Mouse (Mus musculus) limb, embryonic 13.5 days (tissue): ENCODE results near the gene Aff4. TPM values are rescaled to one million over a fixed set of nuclear protein-coding genes. Genes with fewer than 3 reads are reported as not detected.
"Not testable (repeated sequence)": the region's sequence is repeated elsewhere in the genome, so short reads cannot be mapped to it uniquely, and the experiment has no call there.

Source experiments
- ATAC-seq: fragments of 200-750 bp; cut with Nextera tagmentation; 2 replicates; pipeline ENCODE4 v1.8.0; 2017; ENCODE audit warnings: low read depth, moderate number of reproducible peaks, moderate TSS enrichment; ENCODE audit not compliant: low FRiP score
- H3K27ac ChIP-seq: fragments of 300-500 bp; sonication (generic); 2 replicates; pipeline ENCODE4 v1.5.1; 2015; ENCODE audit warnings: inconsistent platforms, mild to moderate bottlenecking, moderate library complexity
- H3K27me3 ChIP-seq: fragments of 300-500 bp; sonication (generic); 2 replicates; pipeline ENCODE4 v1.6.1; 2015; ENCODE audit warnings: mild to moderate bottlenecking, inconsistent platforms
- H3K36me3 ChIP-seq: fragments of 300-500 bp; sonication (generic); 2 replicates; pipeline ENCODE4 v1.6.1; 2015; ENCODE audit warnings: inconsistent platforms, mild to moderate bottlenecking, moderate library complexity
- H3K4me1 ChIP-seq: fragments of 300-500 bp; sonication (generic); 2 replicates; pipeline ENCODE4 v1.6.1; 2015; ENCODE audit warnings: inconsistent platforms
- H3K4me2 ChIP-seq: fragments of 300-500 bp; sonication (generic); replicated peaks from 2 replicates; pipeline ENCODE4 v1.6.1; 2015; ENCODE audit warnings: inconsistent platforms, mild to moderate bottlenecking, moderate library complexity
- H3K4me3 ChIP-seq: fragments of 300-500 bp; sonication (generic); 2 replicates; pipeline ENCODE4 v1.5.1; 2015; ENCODE audit warnings: moderate library complexity, mild to moderate bottlenecking, inconsistent platforms
- H3K9ac ChIP-seq: fragments of 300-500 bp; sonication (generic); 2 replicates; pipeline ENCODE4 v1.6.1; 2015; ENCODE audit warnings: mild to moderate bottlenecking, inconsistent platforms
- H3K9me3 ChIP-seq: fragments of 300-500 bp; sonication (generic); 2 replicates; pipeline ENCODE4 v1.6.1; 2016; ENCODE audit warnings: inconsistent platforms
- WGBS: fragments of 180-500 bp; shearing (Covaris S2); methylation state at CpG from one replicate; pipeline ENCODE4 v1.1.7; 2015; 5-methylcytosine and 5-hydroxymethylcytosine counted together
- polyA plus RNA-seq: library from polyadenylated mRNA; unstranded; fragments of >200 nt; fragmentation: Nextera tagmentation; extraction: Ambion mirVana; gene quantifications from 2 replicates; pipeline ENCODE4 v1.2.1, GENCODE M21; 2015

The Aff4 gene
- polyA plus RNA-seq: 48.3 and 54.6 TPM in 2 replicates

GRCm38 (mm10) chr11:53350291-53351223 lies at the start of gene Aff4:
TSS of gene Aff4 (plus strand) at chr11:53350833.
- WGBS: under 1% methylated on average over 102 of the region's 127 CpGs
- H3K4me1 ChIP-seq: peaks cover 12% of the 10 kb centered on the region

GRCm38 (mm10) chr11:53301167-53301515 lies 49.5 kb upstream of the Aff4 start:
- Histone ChIP-seq H3K4me2 (peak overlapping the region; percentile 77), H3K9me3 (no peaks in the 10 kb centered on the region), H3K9ac (peak overlapping the region; percentile 72), H3K36me3 (peaks cover 17% of the 10 kb centered on the region), H3K27me3 (no peaks in the 10 kb centered on the region), H3K4me3 (peak overlapping the region; percentile 100), H3K4me1 (peaks cover 30% of the 10 kb centered on the region), H3K27ac (peak overlapping the region; percentile 98)
- WGBS: 50% methylated on average over 9 of the region's 9 CpGs
- ATAC-seq: no peak

More at GRCm38 (mm10) chr11:53350291-53351223, at the start of gene Aff4:
- peak; percentile 95 for ATAC-seq
- Histone ChIP-seq H3K36me3 (peaks cover 6% of the 10 kb centered on the region; the same call in 1 of the 2 replicates), H3K4me2 (peak within 1 kb of the TSS; percentile 76), H3K4me3 (peak within 1 kb of the TSS; percentile 93), H3K9ac (peak within 1 kb of the TSS; percentile 98), H3K9me3 (no peaks in the 10 kb centered on the region), H3K27me3 (no peaks in the 10 kb centered on the region), H3K27ac (peak within 1 kb of the TSS; percentile 98)

- no peak overlapping the region for H3K4me2 ChIP-seq
- H3K27ac ChIP-seq: no peak overlapping the region
- no peaks in the 10 kb centered on the region for H3K36me3 ChIP-seq
- H3K4me1 ChIP-seq: peaks cover 17% of the 10 kb centered on the region
- ATAC-seq: no peak
- no peak overlapping the region for H3K9ac ChIP-seq
- 85% methylated on average over 14 of the region's 14 CpGs for WGBS
- no peaks in the 10 kb centered on the region for H3K9me3 ChIP-seq
- no peak overlapping the region for H3K4me3 ChIP-seq
- H3K27me3 ChIP-seq: no peaks in the 10 kb centered on the region
Measured at GRCm38 (mm10) chr11:53304044-53304840, 46.4 kb upstream of the Aff4 start.

GRCm38 (mm10) chr11:53306965-53307364 lies 43.7 kb upstream of the Aff4 start:
- Histone ChIP-seq H3K27me3 (no peaks in the 10 kb centered on the region), H3K9me3 (no peaks in the 10 kb centered on the region), H3K36me3 (no peaks in the 10 kb centered on the region), H3K4me3 (no peak overlapping the region), H3K4me1 (peaks cover 10% of the 10 kb centered on the region; the same call in 1 of the 2 replicates), H3K9ac (no peak overlapping the region), H3K4me2 (no peak overlapping the region), H3K27ac (no peak overlapping the region)
- 73% methylated on average over 2 of the region's 2 CpGs for WGBS
- no peak for ATAC-seq

GRCm38 (mm10) chr11:53307558-53308065 lies 43.0 kb upstream of the Aff4 start:
- Histone ChIP-seq H3K4me3 (no peak overlapping the region), H3K4me1 (peaks cover 10% of the 10 kb centered on the region; the same call in 1 of the 2 replicates), H3K27ac (no peak overlapping the region), H3K9ac (no peak overlapping the region), H3K27me3 (no peaks in the 10 kb centered on the region), H3K9me3 (no peaks in the 10 kb centered on the region), H3K36me3 (no peaks in the 10 kb centered on the region), H3K4me2 (no peak overlapping the region)
- WGBS: 78% methylated on average over 10 of the region's 10 CpGs
- no peak for ATAC-seq

GRCm38 (mm10) chr11:53308251-53308864 lies 42.3 kb upstream of the Aff4 start:
- ATAC-seq: peak; percentile 69

GRCm38 (mm10) chr11:53308884-53309310 lies 41.7 kb upstream of the Aff4 start:
- Histone ChIP-seq H3K36me3 (no peaks in the 10 kb centered on the region), H3K9ac (no peak overlapping the region), H3K27me3 (no peaks in the 10 kb centered on the region), H3K4me1 (peaks cover 10% of the 10 kb centered on the region; the same call in 1 of the 2 replicates), H3K4me2 (no peak overlapping the region), H3K9me3 (no peaks in the 10 kb centered on the region), H3K4me3 (no peak overlapping the region), H3K27ac (peak overlapping the region; percentile 12; the same call in 1 of the 2 replicates)
- 30% methylated on average over 2 of the region's 2 CpGs for WGBS
- ATAC-seq: peak; percentile 67; the same call in 1 of the 2 replicates

More at GRCm38 (mm10) chr11:53308251-53308864, 42.3 kb upstream of the Aff4 start:
- no peak overlapping the region for H3K9ac ChIP-seq
- H3K4me2 ChIP-seq: no peak overlapping the region
- H3K4me1 ChIP-seq: peaks cover 10% of the 10 kb centered on the region; the same call in 1 of the 2 replicates
- H3K4me3 ChIP-seq: no peak overlapping the region
- no peaks in the 10 kb centered on the region for H3K36me3 ChIP-seq
- H3K9me3 ChIP-seq: no peaks in the 10 kb centered on the region
- no peaks in the 10 kb centered on the region for H3K27me3 ChIP-seq
- H3K27ac ChIP-seq: peak overlapping the region; percentile 12; the same call in 1 of the 2 replicates

- H3K4me2 ChIP-seq: no peak overlapping the region
- no peak overlapping the region for H3K4me3 ChIP-seq
- peaks cover 10% of the 10 kb centered on the region; the same call in 1 of the 2 replicates for H3K4me1 ChIP-seq
- no peak overlapping the region for H3K9ac ChIP-seq
- H3K27ac ChIP-seq: no peak overlapping the region
- no peaks in the 10 kb centered on the region for H3K27me3 ChIP-seq
- H3K36me3 ChIP-seq: no peaks in the 10 kb centered on the region
- ATAC-seq: no peak
- H3K9me3 ChIP-seq: no peaks in the 10 kb centered on the region
- WGBS: 32% methylated on average over 1 of the region's 1 CpGs
Measured at GRCm38 (mm10) chr11:53311385-53311784, 39.2 kb upstream of the Aff4 start.

GRCm38 (mm10) chr11:53312823-53313222 lies 37.8 kb upstream of the Aff4 start:
- H3K27me3 ChIP-seq, H3K9me3 ChIP-seq, H3K4me3 ChIP-seq, ATAC-seq, H3K4me1 ChIP-seq, H3K27ac ChIP-seq, H3K4me2 ChIP-seq, H3K9ac ChIP-seq, H3K36me3 ChIP-seq: not testable (repeated sequence)
- WGBS: 79% methylated on average over 1 of the region's 1 CpGs

GRCm38 (mm10) chr11:53314770-53315173 lies 35.9 kb upstream of the Aff4 start:
- WGBS: 20% methylated on average over 1 of the region's 1 CpGs
- Histone ChIP-seq H3K27me3 (no peaks in the 10 kb centered on the region), H3K4me1 (no peaks in the 10 kb centered on the region), H3K9ac (no peak overlapping the region), H3K36me3 (no peaks in the 10 kb centered on the region), H3K4me2 (no peak overlapping the region), H3K4me3 (no peak overlapping the region), H3K9me3 (no peaks in the 10 kb centered on the region), H3K27ac (no peak overlapping the region)
- ATAC-seq: no peak

GRCm38 (mm10) chr11:53316996-53317395 lies 33.6 kb upstream of the Aff4 start:
- ATAC-seq: no peak
- no peaks in the 10 kb centered on the region for H3K36me3 ChIP-seq
- no peaks in the 10 kb centered on the region for H3K27me3 ChIP-seq
- no peak overlapping the region for H3K4me2 ChIP-seq
- no peaks in the 10 kb centered on the region for H3K9me3 ChIP-seq
- H3K4me1 ChIP-seq: no peaks in the 10 kb centered on the region
- WGBS: 47% methylated on average over 6 of the region's 6 CpGs
- H3K27ac ChIP-seq: no peak overlapping the region
- H3K4me3 ChIP-seq: no peak overlapping the region
- H3K9ac ChIP-seq: no peak overlapping the region
